Mouse (Mus musculus) cerebellum, adult (tissue): Measurements from ENCODE around the gene Vps26c.

Experiments
- ATAC-seq: cut with Nextera tagmentation; 2 replicates; pipeline ENCODE4 v1.9.2; 2017; ENCODE audit warnings: mild to moderate bottlenecking, moderate library complexity, mixed read lengths; ENCODE audit not compliant: insufficient number of reproducible peaks, low FRiP score, low TSS enrichment

Vps26c gene

DNA sequence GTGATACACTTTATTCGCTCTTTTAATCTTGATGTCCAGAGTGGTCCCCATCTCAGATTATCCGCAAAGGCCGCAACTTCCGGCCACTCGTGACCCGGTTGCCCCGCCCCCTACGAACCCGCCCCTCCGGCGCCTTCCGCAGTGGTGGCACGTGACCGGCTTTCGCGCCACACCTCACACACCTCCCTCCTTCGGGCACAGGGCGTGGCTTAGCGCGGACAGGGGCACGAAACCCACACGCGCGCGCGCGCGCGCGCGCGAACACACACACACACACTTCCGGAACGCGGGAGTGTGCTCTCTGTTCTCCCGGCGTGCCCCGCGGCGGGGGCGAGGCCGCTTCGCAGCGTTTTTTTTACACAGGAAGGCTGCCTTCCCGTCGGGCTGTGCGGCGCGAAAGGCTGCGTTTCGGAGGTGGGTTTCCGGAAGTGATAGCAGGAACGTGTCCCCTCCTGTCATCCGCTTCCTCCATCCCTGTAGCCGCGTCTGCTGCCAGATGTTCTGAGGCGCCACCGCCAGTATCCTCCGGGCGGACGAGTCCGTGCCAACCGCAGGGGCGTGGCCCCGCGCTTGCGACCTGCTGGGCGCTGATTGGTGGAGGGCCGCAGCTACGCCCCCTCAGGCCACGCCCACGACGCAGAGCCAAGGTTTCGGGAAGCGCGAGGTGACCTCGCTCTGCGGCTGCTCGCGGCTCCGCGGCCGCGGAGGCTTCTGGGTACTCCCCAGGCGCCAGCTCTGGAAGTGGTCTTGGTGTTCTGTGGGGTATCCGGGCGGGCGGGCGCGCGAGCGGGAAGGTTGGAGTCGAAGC lies at the start of gene Vps26c:
Gene Vps26c (minus strand): TSS at position 487 of the 808 bp plus-strand sequence.
- peak; percentile 83 for ATAC-seq

DNA sequence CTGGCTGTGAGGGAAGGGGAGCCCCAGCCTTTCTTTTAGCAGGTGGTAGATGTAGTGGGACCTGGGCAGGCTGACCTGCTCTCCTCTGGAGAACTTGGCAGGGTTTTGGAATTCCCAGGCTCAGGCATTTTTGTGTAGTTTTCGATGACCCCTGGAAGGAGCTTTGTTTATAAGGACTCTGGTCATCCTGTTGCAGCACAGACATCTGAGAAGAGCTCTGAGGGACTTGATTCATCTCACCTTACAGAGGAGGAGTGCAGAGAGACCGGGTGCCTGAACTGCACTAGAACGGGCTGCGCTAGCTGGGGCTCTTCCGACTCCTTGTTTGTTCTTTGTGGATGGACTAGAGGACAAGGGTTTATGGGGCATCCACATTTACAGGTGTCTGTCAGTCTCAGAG lies 49.1 kb upstream of the Vps26c start:
- ATAC-seq: no peak

DNA sequence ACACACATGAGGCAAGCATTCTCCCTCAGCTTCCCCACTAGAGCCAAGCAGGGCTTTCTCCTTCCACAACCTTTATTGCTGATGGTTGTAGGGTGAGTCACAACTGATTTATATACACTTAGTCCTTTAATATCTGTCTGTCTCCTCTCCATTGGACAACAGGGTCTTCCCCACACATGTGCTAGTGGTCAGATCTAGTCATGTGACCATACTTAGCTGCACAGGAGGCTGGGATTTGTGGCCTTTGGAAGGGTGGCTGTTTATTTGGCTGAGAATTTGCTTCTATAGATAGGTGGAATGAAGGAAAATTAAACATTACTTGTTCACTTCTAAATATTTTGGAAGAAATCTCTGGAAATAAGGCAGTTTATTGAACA lies 48.1 kb upstream of the Vps26c start:
- no peak for ATAC-seq

DNA sequence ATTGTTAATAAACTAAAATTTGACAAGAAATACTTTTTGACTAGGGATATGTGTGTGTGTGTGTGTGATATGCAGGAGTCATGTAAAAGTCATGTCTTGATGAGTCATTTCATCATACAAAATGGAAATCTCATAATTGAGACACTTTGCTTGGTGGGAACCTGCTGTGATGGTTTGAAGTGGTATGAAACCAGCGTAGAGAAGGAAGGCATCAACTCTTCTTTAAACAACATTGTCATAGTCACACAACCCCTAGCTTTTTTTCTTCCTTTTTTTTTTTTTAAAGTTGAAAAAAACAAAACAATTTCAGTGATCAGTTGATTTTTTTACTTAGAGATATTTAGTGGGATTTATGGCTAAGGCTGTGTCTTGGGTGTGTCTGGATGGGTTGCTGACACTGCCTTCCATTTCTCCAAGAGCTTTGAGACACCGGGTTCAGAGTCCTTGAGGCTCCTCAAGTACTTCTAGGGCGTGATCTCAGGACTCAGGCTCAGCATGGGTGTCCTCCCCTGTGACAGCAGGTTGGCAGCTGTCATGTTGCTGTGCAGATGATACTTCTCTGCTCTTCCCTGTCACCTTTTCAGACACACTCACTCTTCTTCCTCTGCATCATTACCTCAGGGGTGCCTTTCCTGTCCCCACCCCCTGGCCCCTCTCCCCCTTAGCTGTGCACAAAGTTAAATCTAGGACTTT lies 47.5 kb upstream of the Vps26c start:
- no peak for ATAC-seq

DNA sequence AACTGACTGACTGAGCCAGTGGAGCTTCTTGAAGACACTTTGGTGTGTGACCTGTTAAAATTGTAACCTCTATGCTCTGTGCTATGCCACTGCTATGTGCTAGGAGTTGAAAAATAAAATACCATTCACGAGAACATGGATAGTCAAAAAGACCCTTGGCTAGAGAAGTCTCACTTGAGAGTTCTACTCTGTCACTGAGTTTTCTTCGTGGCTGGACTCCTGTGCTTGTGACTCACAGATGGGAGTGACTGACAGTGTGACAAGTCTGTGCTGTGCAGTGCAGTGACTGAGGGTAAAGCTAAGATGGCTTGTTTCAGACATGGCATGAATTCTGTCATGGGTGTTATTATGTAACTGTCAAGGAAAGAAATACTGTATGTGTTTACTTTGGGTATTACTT lies 45.8 kb upstream of the Vps26c start:
- ATAC-seq: no peak

DNA sequence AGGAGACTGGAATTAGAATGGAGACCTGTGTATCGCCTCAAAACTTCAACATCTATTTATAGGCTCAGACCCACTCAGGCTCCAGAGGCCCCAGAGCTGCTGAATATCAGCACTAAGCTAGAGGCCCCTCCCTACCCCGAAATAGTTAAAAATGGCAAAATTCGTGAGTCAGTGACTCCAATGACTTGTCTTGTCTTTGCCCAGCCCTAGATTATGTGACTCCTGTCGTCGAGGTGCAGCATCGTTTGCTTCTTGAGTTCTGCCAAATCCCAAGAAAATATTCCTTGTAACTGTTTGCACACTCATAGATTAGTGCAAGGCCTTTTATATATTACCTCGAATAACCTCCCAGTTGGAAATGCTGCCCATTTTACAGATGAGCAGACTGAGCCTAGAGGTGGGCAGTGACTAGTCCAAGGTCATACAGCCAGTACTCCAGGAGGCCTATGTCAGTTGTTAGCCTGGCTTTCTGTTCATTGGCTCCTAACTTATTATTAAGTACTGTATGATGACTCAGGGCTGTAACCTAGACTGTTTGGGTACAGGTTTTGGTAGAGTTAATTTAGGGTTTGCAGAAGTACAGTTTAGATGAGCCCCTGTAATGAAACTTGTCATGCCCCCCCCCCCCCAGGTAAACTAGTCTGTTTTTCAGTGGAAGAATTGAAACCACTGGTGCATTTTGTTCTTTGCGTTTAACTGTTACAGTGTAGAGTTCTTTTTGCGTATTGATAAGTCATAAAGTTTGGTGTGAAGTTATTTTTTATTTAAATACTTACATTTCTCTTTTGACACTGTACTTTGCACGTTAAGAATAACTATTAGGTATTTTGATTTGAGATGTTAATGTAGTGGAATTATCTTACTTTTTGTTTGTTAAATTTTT lies 44.7 kb upstream of the Vps26c start:
- no peak for ATAC-seq

DNA sequence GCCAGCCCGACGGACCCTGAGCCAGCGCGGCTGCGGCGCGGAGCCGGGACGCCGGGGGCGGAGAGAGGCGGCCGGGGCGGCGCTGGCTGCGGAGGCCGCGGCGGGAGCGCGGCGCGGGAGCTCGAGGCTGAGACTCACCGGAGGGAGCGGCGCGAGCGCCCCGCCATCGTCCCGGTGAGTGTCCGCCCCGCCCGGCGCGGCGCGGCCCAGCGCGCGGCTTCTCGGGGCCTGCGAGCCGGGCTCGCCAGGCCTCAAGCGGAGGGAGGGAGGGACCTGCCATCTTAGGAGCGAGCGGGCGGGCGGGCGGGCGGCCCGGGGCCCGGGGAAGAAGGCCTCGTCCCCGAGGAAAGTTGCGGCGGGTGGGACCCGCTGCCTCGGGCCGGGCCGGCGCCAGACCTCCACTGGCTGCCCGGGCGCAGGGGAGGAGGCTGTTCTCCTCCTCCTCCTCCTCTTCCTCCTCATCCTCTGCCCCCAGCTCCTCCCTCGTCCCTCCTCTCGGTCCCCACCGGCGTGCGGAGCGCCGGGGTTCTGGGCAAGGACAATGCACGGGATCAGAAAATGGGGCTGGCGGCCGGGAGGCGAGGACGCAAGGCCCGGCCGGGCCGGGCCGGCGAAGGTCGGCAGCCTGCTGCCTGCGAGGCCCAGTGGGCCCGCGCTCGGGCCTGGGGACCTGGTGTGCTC lies 43.9 kb upstream of the Vps26c start:
- ATAC-seq: no peak

DNA sequence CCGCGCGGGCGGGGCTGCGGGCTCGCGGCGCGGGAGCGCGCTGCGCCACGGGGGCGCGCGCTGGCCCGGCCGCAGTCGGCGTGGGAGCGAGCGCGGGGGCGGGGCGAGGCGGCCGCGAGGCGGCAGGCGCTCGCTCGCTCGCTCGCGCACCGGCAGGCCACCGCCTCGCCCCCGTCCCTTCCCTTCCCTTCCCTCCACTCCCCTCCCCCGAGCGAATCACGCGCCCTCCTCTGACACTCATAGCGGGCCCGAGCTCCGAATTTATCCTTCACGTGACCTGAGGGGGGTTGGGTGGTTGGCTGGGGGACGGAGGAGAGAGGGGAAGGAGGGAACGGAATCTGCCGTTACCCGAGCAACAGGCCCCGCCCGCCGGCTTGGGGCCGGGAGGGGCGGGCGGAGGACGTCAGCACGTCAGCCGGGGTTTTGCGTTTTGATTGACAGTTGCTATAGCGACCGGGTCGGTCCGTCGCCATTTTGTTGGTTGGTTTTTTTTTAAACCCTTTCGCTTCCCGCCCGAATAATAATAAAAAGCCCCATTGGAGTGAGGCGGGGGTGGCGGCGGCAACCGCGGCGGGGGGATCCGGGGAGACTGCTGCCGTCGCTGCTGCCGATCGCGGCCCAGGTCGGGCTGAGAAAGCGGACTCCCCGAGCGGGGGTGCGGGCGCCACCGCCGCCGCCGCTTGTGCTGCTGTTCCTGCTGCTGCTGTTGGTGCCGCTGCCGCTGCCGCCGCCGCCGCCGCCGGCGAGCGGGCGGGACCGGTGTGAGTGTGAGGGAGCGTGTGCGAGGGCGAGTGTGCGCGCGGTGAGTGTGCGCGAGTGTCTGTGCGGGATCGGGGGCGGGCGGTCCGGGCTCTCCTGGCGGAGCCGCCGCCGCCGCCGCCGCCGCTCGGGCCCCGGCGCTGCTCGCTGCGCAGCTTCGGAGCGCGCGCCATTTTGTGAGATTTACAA lies 42.9 kb upstream of the Vps26c start, which contains the start of gene Dyrk1a:
Gene Dyrk1a (plus strand): TSS at position 782 of the 948 bp plus-strand sequence.
- ATAC-seq: peak; percentile 81

DNA sequence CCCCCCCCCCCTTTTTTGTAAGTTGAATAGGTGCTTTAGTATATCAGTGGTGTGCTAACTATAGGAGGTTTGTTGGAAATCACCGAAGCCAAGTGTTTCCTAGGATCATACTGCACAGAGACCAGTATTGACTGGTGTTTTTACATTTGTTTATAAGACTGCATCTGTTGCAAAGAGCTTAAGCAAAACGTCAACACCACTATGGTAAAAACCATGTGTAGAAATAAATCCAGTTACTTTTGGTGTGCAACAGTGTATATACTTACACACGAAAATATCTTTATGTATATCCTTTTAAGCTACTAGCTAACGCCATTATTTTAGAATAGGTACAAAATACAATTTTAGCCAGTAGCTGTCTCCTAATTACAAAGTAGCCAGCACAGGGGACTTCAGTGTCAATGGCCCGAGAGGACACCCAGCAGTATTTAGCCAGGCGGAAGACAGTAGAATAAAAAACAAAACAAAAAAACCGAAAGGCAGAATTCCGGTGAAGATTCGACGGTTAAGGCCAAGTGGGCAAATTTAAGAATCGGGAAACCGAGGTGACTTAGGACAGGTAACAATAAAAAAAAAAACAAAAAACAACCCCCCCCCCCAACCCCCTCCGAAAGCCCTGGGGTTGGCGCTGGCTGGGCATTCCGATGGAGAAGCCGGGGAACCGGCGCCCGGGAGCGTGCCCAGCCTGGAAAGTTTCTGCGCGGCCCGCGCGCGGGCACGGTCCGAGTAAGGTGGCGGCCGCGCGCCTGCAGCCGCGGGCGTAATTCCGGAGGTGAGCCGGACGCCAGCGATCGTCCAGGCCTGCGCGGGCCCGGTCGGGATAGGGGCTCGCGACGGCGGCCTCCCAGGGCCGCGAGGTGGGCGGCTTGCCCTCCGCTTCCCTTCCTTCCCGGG lies 42.0 kb upstream of the Vps26c start:
- ATAC-seq: peak; percentile 42

DNA sequence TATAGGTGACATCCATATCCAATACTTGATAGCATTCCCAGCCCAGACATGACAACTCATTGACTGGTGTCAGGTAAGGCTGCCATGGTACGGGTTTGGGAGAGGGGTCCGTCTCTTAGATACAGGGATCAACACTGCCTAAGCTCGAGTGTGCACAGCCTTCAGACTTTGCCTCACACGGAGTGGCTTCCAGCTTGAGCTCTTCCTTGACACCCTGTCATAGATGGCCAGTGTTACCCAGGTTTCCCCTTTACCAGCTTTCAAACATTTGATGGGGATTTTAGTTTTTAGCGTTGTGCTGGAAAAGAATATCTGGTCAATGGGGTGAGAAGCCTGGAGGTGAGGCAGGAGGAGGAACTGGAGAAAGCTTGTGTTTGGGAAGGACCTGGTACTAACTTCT lies 41.1 kb upstream of the Vps26c start:
- ATAC-seq: no peak

DNA sequence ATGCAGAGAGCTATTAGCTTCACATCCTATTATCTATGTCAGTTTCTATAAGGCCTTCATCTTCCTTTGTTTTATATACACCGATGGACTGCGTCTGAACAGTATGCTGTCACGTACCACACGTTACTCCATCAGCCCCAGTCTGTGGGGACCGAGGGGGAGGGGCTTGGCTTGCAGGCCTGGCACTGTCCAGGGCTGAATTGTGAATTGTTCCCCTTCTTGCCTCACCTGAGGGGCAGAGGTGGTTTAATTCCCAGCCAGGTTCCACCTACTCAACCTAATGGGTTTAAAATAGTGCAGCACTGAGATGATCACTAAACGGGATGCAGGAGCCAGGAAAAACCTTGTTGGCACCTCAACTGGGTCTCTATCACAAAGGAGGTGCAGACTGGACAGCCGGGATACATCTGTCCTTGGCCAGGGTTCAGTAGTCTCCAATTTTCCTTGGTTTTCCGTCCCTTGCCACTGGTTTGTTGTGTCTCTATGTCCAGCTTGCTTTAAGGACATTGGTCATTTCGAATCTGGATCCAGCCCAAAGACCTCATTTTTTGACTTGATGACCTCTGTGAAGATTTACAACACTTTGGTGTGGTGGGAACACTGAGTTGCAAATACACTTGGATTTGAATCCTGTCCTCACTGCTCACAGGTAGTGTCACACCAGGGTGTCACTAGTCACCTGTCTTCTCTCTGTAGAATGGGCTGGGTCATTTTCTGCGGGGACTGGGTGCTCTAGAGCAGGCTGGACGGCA lies 40.4 kb upstream of the Vps26c start:
- ATAC-seq: no peak

DNA sequence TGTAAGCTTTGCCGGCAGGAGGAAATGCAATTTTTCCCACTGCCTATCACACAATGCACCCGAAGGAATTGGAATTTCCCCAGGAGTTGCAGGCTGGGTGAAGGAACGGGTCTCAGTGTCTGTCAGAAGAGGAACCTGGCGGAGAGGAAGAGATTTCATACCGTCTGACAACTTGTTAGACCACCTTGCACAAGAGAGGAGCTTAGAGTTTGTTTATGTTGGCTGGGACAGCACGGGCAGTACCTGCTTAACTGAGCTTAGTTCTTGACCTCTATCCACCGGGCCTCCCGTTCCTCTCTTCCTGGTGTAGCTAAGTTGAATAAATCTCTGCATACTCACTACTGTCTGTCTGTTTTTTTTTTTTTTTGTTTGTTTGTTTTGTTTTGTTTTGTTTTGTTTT lies 39.5 kb upstream of the Vps26c start:
- ATAC-seq: no peak

DNA sequence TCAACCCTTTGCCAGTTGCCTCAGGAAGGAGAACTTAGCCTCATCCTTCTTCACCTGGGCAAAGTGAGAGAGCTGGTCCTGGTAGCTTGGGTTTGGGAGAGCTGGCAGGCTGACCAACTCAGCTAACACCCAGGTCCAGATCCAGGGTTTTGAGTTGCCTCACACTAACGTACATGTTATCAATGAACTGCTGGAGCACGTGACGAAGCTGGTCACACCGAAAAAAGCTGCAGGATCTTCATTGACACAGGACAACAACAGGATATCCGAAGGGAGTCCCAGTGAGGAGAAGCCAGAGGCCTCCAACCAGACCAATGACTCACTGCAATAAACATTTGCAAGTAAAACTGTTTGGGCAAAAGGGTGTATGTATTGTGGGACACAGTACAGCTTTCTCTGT lies 34.0 kb upstream of the Vps26c start:
- no peak for ATAC-seq

DNA sequence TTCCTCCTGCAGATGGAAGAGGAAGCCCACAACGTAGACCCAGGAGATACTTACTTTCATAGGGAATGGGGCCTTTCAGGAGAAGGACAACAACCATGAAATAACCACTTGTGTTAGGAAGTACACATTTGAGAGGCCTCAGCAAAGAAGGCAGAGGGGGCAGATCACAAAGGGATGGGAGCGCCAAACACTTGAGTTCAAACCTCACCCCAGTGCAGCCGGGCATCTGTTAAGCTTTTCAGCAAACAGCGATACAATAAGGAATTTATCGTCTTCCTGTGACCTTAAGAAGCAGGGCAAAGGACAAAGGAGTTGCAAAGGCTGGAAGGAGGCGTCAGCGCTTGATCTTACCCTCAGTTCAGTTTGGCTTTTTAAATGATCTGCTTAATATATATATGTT lies 33.2 kb upstream of the Vps26c start:
- no peak for ATAC-seq

DNA sequence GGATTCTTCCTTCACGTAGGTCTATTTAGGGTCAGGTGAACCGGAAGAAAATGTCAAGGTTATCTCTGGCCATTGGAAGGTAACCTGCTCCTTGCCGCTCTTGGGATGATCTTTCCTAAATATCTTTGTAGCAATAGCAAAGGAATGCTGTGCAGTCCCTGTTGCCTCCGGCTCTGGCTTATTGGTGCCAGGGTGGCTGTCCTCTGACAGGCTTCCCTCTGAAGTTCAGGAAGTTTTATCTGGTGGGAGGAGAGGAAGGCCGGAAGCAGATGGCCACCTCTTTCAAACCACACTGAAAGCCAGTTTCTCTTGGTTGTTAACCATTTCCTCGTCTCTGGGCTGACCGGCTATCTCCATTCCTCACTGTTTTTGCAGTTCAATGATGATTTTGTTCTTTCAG lies 32.7 kb upstream of the Vps26c start:
- no peak for ATAC-seq

DNA sequence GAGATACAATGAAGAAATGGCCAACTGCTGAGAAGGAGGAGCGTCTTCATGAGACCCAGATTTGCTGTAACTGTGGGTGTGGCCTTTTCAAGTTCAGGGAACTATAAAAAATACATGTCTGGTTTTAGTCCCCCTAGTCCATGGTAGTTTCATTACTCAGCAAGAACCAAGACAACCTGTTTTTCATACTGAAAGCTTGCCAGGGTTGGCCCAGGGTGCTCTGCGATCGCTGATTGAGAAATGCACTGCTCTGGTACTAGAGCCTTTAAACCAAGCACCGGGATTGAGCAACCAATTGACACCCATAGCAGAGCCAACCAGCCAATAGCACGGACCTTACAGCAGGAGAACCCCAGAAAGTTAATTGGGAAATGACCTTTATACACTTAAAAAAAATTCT lies 29.6 kb upstream of the Vps26c start:
- ATAC-seq: no peak

DNA sequence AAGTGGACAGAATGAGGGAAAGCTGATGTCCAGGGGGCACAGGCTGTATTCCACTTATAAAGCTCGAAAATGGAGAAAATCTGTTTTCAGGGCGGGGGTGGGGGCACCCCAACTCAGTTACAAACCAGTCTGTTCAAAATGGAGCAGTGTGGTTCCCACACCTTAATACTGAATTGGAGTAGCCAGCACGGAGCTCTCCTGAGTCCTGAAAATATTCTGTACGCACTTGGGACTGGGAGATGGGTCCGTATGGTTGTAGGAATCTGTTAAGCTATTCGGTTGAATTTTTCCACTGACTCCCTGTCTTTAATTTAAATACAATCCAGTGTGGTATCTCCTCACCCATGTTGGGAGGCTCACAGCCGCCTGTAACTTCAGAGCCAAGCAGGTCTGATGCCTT lies 28.7 kb upstream of the Vps26c start:
- ATAC-seq: no peak

DNA sequence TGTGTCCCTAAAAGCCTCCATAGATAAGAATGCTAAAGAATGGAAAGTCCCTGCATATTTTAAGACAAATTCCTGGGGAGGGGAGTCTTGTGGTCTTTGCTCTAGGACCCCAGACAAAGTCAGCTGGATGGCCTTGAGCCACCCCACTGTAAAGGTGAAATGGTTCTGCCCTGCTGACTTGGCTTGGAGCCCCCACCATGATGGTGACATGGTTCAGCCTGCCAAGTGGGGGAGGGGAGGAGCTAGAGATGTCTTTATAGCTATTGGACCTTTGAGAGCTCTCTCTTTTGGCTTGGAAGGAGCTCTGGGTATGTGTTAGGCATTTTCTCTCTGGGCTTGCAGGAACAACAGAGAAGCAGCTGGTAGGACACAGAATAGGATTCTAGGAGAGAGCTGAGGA lies 25.3 kb upstream of the Vps26c start:
- ATAC-seq: no peak
